Mouse (Mus musculus) neural tube, embryonic 15.5 days (tissue): ENCODE results near the gene Cpb2. TPM values are rescaled to one million over a fixed set of nuclear protein-coding genes. Genes with fewer than 3 reads are reported as not detected.

ENCODE experiments used
- ATAC-seq: fragments of 200-750 bp; cut with Nextera tagmentation; 2 replicates; pipeline ENCODE4 v1.8.0; 2017; ENCODE audit warnings: mild to moderate bottlenecking, moderate TSS enrichment, moderate library complexity; ENCODE audit not compliant: low FRiP score
- H3K27ac ChIP-seq: fragments of 300-500 bp; sonication (generic); replicated peaks from 2 replicates; pipeline ENCODE4 v1.5.1; 2015; ENCODE audit warnings: mild to moderate bottlenecking, inconsistent platforms
- H3K27me3 ChIP-seq: fragments of 300-500 bp; sonication (generic); replicated peaks from 2 replicates; pipeline ENCODE4 v1.6.1; 2015; ENCODE audit warnings: inconsistent platforms
- H3K36me3 ChIP-seq: fragments of 300-500 bp; sonication (generic); 2 replicates; pipeline ENCODE4 v1.6.1; 2015; ENCODE audit warnings: inconsistent platforms
- H3K4me1 ChIP-seq: fragments of 300-500 bp; sonication (generic); 2 replicates; pipeline ENCODE4 v1.6.1; 2015; ENCODE audit warnings: inconsistent platforms
- H3K4me2 ChIP-seq: fragments of 300-500 bp; sonication (generic); 2 replicates; pipeline ENCODE4 v1.6.1; 2015; ENCODE audit warnings: inconsistent platforms, mild to moderate bottlenecking, moderate library complexity
- H3K4me3 ChIP-seq: fragments of 300-500 bp; sonication (generic); replicated peaks from 2 replicates; pipeline ENCODE4 v1.5.1; 2015; ENCODE audit warnings: mild to moderate bottlenecking, inconsistent platforms
- H3K9ac ChIP-seq: fragments of 300-500 bp; sonication (generic); replicated peaks from 2 replicates; pipeline ENCODE4 v1.6.1; 2015; ENCODE audit warnings: mild to moderate bottlenecking, inconsistent platforms
- H3K9me3 ChIP-seq: fragments of 300-500 bp; sonication (generic); replicated peaks from 2 replicates; pipeline ENCODE4 v1.6.1; 2016; ENCODE audit warnings: inconsistent platforms
- WGBS: fragments of 180-500 bp; shearing (Covaris S2); methylation state at CpG from one replicate; pipeline ENCODE4 v1.1.7; 2015; ENCODE audit warnings: mixed read lengths; 5-methylcytosine and 5-hydroxymethylcytosine counted together
- polyA plus RNA-seq: library from polyadenylated mRNA; unstranded; fragments of >200 nt; fragmentation: Nextera tagmentation; extraction: Ambion mirVana; gene quantifications from 2 replicates; pipeline ENCODE4 v1.2.1, GENCODE M21; 2015

Cpb2 gene
- polyA plus RNA-seq, 1 experiment from 2014 or later = not detected

DNA sequence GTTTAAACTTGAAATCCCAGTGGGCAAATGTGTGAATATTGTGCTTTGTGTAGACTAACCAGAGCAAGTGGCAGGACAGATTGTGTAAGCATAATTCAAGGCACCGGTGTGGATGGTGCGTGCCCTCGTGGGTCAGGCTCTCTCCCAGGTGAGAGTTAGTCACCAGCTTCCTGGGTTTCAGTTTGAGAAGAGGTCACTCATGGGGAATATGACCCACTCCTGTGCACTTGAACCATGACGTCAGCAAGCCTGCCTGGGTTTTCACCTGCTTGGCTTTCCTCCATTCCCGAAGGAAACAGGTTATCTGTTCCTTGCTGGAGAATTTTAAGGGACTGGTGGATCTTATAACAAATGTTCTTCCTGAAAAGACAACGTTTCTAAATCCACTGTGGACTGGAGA is 19.7 kb upstream of the Cpb2 start:
- no peak overlapping the region for H3K4me2 ChIP-seq
- ATAC-seq = no peak
- no peaks in the 10 kb centered on the region for H3K36me3 ChIP-seq
- no peak overlapping the region for H3K4me3 ChIP-seq
- 89% methylated on average over 6 of the region's 6 CpGs for WGBS
- 0 out of 2 replicates have a peak, but pooled peaks cover 9% of the 10 kb centered on the region for H3K4me1 ChIP-seq
- no peaks in the 10 kb centered on the region for H3K9me3 ChIP-seq
- H3K27ac ChIP-seq = no peak overlapping the region
- no peaks in the 10 kb centered on the region for H3K27me3 ChIP-seq
- H3K9ac ChIP-seq = no peak overlapping the region

DNA sequence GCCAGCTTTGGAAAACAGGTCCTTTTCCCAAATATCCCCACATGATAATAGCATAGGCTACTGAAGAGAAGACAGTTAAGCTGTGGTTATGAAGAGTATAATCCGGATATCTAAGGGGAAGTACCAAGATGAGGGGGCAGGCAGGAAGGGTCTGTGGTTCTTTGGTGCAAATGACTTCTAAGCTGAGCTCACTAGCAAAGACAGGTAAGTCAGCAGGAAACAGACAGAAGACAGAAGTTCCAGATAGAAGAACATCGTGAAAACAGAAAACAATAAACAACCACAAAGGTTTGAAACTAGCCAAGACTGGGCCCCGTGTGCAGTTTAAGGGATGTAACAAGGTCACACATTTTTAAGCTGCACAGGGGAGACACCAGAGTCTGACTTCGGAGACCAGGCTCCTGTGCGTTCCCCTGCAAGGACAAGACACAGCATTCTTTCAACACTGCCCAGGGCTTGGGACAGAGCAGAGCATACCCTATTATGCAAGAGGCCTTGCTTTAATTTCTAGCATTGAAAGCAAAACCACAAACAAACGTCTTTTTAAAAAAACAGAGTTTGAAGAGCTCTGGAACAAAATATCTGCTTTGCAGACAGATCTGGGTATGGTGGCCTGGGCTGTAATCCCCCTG is 14.5 kb upstream of the Cpb2 start:
- no peak overlapping the region for H3K4me3 ChIP-seq
- no peaks in the 10 kb centered on the region for H3K9me3 ChIP-seq
- H3K36me3 ChIP-seq = no peaks in the 10 kb centered on the region
- no peak overlapping the region for H3K27ac ChIP-seq
- ATAC-seq = no peak
- H3K4me2 ChIP-seq = no peak overlapping the region
- 78% methylated on average over 6 of the region's 6 CpGs for WGBS
- no peaks in the 10 kb centered on the region for H3K4me1 ChIP-seq
- H3K9ac ChIP-seq = no peak overlapping the region
- no peaks in the 10 kb centered on the region for H3K27me3 ChIP-seq

DNA sequence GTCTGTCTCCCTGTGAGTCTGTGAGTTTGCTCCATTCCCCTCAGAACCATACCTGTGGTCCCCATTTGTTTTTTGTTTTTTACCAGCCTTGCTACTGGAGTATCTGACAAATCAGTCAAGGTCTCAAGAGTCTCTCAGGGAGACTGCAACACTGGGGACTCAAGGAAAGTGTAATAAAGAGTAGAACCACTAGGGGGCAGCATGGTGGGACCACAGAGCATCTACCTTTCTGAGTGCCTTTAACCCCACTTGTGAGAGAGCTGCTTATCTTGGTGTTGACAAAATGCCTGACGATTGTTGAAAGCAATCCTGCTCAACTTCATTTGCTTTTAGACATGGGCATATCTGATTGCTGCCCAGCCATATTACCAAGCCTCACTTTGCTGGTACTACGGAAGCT is 12.3 kb upstream of the Cpb2 start:
- H3K36me3 ChIP-seq = no peaks in the 10 kb centered on the region
- no peak overlapping the region for H3K4me2 ChIP-seq
- no peaks in the 10 kb centered on the region for H3K9me3 ChIP-seq
- no peak overlapping the region for H3K4me3 ChIP-seq
- no peaks in the 10 kb centered on the region for H3K4me1 ChIP-seq
- no peak for ATAC-seq
- H3K27me3 ChIP-seq = no peaks in the 10 kb centered on the region
- WGBS = 75% methylated on average over 2 of the region's 2 CpGs
- no peak overlapping the region for H3K27ac ChIP-seq
- H3K9ac ChIP-seq = no peak overlapping the region

DNA sequence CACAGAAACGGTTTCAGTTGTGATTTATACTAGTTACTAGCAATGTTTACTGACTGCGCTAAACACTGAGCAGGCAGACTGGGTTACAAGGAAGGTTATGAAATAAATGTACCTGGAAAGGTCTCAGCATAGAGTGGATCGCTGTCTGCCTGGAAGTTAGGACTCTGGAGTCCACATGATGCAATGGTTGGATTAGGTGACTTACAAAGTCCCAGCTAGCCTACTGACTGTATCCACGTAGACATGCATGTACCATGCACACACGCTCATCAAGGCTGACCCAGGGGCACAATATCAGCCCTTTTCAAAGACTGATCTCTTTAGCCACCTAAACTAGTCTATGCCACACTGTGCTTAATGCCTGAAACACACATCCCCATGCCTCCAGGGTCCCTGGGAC is 9.0 kb upstream of the Cpb2 start:
- ATAC-seq = no peak
- H3K4me2 ChIP-seq = no peak overlapping the region
- no peaks in the 10 kb centered on the region for H3K9me3 ChIP-seq
- no peak overlapping the region for H3K4me3 ChIP-seq
- H3K27me3 ChIP-seq = no peaks in the 10 kb centered on the region
- no peaks in the 10 kb centered on the region for H3K36me3 ChIP-seq
- H3K4me1 ChIP-seq = peaks cover 16% of the 10 kb centered on the region
- H3K27ac ChIP-seq = no peak overlapping the region
- 96% methylated on average over 5 of the region's 5 CpGs for WGBS
- no peak overlapping the region for H3K9ac ChIP-seq

DNA sequence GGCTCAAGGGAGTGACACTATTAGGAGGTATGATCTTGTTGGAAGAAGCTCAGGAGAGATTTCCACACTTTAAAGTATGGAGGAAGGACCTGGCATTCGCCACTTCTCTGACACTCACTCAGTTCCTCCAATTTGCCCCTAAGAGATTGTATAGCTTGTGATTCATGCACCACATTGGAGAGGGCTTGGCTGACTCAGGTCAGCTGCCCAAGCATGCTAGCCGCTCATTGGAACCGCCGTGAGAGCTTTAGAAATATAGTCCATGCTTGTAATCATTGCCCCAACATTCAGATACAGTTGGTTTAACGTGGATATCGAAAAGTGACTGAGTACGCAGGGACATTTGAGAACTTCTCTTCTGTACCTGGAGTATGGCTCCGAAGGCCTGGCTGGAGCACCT is 6.5 kb upstream of the Cpb2 start:
- Histone ChIP-seq H3K9me3 (no peaks in the 10 kb centered on the region), H3K4me3 (no peak overlapping the region), H3K9ac (no peak overlapping the region), H3K4me1 (peaks cover 16% of the 10 kb centered on the region), H3K36me3 (no peaks in the 10 kb centered on the region), H3K27ac (peak overlapping the region; percentile 58), H3K27me3 (no peaks in the 10 kb centered on the region), H3K4me2 (peak overlapping the region; percentile 37)
- no peak for ATAC-seq
- WGBS = 52% methylated on average over 8 of the region's 8 CpGs

DNA sequence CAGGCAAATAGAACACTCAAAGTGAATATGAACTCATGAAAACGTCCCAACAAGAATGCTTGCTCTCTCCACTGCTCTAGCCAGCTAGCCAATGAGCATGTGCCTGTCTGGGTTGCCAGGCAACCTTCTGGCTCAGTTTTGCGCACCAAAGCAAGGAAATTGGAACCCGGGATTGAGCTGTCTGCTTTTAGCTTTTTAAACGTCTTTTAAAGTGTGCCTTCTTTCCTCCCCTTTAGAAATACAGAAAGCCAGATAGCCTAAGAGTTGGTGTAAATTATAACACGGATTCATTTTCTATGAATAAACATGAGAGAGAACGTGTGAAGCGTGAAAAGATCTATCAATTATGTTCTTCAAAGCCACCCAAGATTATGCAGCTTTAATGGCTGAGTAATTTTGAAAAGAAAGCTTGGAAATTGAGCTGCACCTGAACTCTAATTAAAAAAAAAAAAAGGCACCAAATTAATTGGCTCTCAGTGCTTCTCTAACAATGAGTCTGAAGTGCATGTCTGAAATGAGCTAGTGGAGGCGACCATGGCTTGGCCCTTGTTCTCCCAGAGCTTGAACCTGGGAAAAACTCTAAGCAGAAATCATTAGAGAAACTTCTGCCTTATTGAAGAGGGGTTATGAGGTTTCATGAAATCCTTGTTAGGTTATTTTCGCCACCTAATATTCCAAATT is 6.0 kb upstream of the Cpb2 start:
- H3K4me2 ChIP-seq = peak overlapping the region; percentile 37
- H3K36me3 ChIP-seq = no peaks in the 10 kb centered on the region
- H3K27ac ChIP-seq = peak overlapping the region; percentile 58
- no peak overlapping the region for H3K9ac ChIP-seq
- peaks cover 16% of the 10 kb centered on the region for H3K4me1 ChIP-seq
- peak; percentile 78 for ATAC-seq
- 14% methylated on average over 9 of the region's 9 CpGs for WGBS
- no peaks in the 10 kb centered on the region for H3K9me3 ChIP-seq
- no peak overlapping the region for H3K4me3 ChIP-seq
- H3K27me3 ChIP-seq = no peaks in the 10 kb centered on the region

DNA sequence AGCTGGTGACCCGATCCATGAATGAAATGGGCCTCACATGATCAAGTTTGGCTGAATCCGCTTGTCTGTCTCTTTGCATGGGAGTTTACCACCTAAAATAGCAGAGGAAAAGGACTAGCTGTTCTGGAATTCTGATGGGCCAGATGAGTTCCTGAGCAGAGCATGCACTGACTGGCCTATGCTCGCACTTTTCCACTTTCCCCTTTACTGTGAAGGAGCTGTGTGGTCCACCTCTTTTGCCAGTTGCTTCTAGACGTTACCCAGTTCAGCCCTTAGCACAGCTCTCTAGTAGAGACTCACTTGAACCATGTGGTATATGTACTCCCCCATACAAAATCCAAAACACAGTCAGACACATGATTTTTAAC is 5.5 kb upstream of the Cpb2 start:
- WGBS = 49% methylated on average over 4 of the region's 4 CpGs
- Histone ChIP-seq H3K4me2 (no peak overlapping the region), H3K36me3 (no peaks in the 10 kb centered on the region)

DNA sequence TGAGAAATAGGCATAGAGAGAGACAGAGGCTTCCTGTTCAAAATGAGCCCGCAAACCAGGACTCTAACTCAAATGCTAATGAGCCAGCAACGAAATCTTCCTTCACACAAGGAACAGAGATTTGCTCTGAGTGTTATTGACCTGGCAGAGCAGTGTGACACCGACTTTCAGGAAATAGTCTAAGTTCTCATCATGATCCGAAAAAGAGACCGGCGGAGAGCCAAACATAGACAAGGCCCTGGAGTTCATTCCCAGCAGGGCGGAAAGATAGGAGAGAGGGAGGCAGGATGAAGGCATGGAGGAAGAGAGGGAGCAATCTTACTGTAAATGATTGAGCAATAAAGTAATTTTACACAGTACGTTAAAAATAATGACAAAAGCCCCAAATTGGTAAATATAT is 5.0 kb upstream of the Cpb2 start:
- WGBS = 68% methylated on average over 8 of the region's 8 CpGs

More for the DNA sequence above, 5.5 kb upstream of the Cpb2 start:
- Histone ChIP-seq H3K27ac (0 out of 2 replicates have a peak overlapping the region, but pooled peaks have one; percentile 23), H3K9me3 (no peaks in the 10 kb centered on the region), H3K4me3 (no peak overlapping the region), H3K9ac (no peak overlapping the region), H3K4me1 (peaks cover 16% of the 10 kb centered on the region), H3K27me3 (no peaks in the 10 kb centered on the region)
- ATAC-seq = no peak

DNA sequence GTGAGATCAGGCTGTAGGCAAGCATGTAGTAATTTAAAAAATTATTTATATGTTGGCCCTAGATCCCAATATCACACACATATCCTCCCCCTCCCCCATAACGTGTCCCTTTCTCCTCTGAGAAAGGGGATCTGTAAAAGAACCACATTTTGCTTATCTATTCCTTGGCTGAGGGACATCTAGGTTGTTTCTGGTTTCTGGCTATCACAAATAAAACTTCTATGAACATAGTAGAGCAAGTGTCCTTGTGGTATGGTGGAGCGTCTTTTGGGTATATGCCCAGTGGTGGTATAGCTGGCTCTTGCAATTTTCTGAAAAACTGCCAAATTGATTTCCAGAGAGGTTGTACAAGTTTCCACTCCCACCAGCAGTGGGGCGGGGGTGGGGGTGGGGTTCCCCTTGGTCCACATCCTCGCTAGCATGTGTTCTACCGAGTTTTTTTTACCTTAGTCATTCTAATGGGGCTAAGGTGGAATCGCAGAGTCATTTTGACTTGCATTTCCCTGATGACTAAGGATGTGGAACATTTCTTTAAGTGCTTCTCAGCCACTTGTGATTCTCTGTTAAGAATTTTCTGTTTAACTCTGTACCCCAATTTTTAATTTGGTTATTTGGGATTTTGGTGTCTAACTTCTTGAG is 3.9 kb upstream of the Cpb2 start:
- no peak overlapping the region for H3K27ac ChIP-seq
- H3K9me3 ChIP-seq = no peaks in the 10 kb centered on the region
- H3K4me3 ChIP-seq = no peak overlapping the region
- H3K27me3 ChIP-seq = no peaks in the 10 kb centered on the region
- H3K36me3 ChIP-seq = no peaks in the 10 kb centered on the region
- H3K4me2 ChIP-seq = no peak overlapping the region
- WGBS = 87% methylated on average over 6 of the region's 6 CpGs
- H3K9ac ChIP-seq = no peak overlapping the region
- H3K4me1 ChIP-seq = peaks cover 16% of the 10 kb centered on the region
- ATAC-seq = no peak

More for the DNA sequence above, 5.0 kb upstream of the Cpb2 start:
- H3K9ac ChIP-seq = no peak overlapping the region
- H3K9me3 ChIP-seq = no peaks in the 10 kb centered on the region
- H3K36me3 ChIP-seq = no peaks in the 10 kb centered on the region
- peaks cover 16% of the 10 kb centered on the region for H3K4me1 ChIP-seq
- no peak overlapping the region for H3K4me2 ChIP-seq
- ATAC-seq = no peak
- no peak overlapping the region for H3K27ac ChIP-seq
- H3K27me3 ChIP-seq = no peaks in the 10 kb centered on the region
- no peak overlapping the region for H3K4me3 ChIP-seq

DNA sequence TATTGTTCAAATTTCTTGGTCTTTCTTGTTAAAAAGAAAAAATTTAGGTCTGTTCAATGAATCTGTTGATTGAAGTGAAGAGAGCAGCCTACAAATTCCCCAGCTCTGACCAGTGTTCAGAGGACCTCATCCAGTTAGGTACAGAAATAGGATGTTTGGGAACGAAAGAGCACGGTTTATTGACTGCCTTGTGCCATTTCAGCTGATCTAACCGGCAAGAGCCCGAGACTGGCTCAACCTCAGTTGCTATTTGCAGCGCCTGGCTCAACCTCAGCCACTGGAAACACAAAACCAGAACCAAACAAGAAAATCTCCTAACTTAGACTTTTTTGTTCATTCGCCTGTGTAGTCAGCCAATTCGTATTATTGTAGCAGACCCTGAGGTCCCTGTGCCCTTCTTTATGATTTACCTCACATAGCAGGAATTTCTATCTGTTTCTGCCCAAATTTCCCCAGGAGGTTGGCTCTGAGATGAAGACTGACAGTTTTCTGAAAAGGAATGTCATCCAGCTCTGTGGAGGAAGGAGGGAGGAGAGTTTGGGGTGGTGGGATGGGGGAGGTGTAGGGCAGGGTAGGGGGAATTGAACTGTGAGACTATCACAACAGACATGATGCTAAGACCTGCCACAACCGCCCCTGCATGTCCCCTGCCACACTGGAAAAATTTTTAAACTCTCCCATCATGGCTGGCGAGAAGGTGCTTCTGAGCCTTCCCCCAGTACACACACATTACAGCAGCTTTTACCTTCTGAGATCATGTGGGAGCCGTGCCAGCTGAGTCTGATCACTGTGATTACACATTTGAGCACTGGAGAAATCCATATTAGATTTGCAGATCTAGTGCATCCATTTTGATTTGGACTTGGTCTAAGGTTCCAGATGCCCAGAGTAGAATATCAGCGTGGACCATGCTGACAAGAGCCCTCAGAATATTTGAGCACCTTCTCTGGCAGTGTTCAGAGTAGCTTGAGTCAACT is 4.2 kb downstream of the Cpb2 start:
- Histone ChIP-seq H3K36me3 (no peaks in the 10 kb centered on the region), H3K27ac (no peak overlapping the region), H3K4me3 (no peak overlapping the region), H3K9me3 (no peaks in the 10 kb centered on the region), H3K4me2 (no peak overlapping the region), H3K9ac (no peak overlapping the region), H3K27me3 (no peaks in the 10 kb centered on the region), H3K4me1 (no peaks in the 10 kb centered on the region)
- 81% methylated on average over 11 of the region's 11 CpGs for WGBS
- no peak for ATAC-seq

DNA sequence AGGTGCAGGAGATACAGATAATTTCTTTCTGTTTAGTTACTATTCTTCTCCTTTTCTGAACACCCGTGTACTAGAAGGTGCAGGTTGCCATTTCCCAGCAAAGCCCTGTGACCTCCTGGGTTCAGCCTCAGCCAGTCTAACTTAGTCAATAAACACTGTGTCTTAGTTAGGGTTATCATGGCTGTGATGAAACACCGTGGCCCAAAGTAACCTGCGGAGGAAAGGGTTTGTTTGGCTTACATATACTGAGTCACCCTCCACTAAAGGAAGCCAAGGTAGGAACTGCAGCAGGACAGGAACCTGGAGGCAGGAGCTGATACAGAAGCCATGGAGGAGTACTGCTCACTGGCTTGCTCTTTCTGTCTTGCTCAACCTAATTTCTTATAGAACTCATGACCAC is 8.3 kb downstream of the Cpb2 start:
- no peaks in the 10 kb centered on the region for H3K9me3 ChIP-seq
- H3K4me2 ChIP-seq = no peak overlapping the region
- no peak overlapping the region for H3K9ac ChIP-seq
- no peaks in the 10 kb centered on the region for H3K27me3 ChIP-seq
- no peak for ATAC-seq
- 95% methylated on average over 3 of the region's 3 CpGs for WGBS
- no peaks in the 10 kb centered on the region for H3K36me3 ChIP-seq
- no peaks in the 10 kb centered on the region for H3K4me1 ChIP-seq
- no peak overlapping the region for H3K27ac ChIP-seq
- no peak overlapping the region for H3K4me3 ChIP-seq
